Mouse (Mus musculus) embryonic fibroblast, embryonic 13.5 days (primary cell): ENCODE data around the gene Trnp1.

ENCODE experiments used
- CTCF ChIP-seq: IDR thresholded peaks from 2 replicates; pipeline ENCODE4 v1.5.1; 2011; ENCODE audit warnings: mild to moderate bottlenecking, control low read depth, low read length, moderate library complexity, borderline replicate concordance; ENCODE audit not compliant: insufficient read depth
- POLR2A ChIP-seq: IDR thresholded peaks from 2 replicates; pipeline ENCODE4 v1.6.1; 2011; ENCODE audit warnings: low read depth, mild to moderate bottlenecking, control low read depth, low read length, moderate library complexity

- TF ChIP-seq POLR2A (no peak), CTCF (no peak)
Observed at GRCm38 (mm10) chr4:133494867-133495266, 3.5 kb downstream of the Trnp1 start.
